Mouse (Mus musculus): ENCODE results near the gene Ttll8. TPM values are rescaled to one million over a fixed set of nuclear protein-coding genes. Genes with fewer than 3 reads are reported as not detected.

Gene Ttll8
- total RNA-seq, 2 experiments from 2014 or later, result not detected

GRCm38 (mm10) chr15:88932667-88933066, 21.6 kb downstream of the Ttll8 start:
- DNase-seq, result no peak
- intact Hi-C loops (cut with DNase I), result no loop called here

GRCm38 (mm10) chr15:88921992-88922310, 32.3 kb downstream of the Ttll8 start:
- DNase-seq, result no peak
- intact Hi-C loops (cut with DNase I), result loop anchor here (1.0 to 2.0 kb wide), 2 partner anchors 45 to 94 kb away; no protein-coding TSS in a partner anchor

- intact Hi-C loops (cut with DNase I), result loop anchor here (1.0 to 2.0 kb wide), 2 partner anchors 45 to 93 kb away; no protein-coding TSS in a partner anchor
- DNase-seq, result peak in 1 of 2 experiments; percentile 55
Observed at GRCm38 (mm10) chr15:88921131-88921991, 32.9 kb downstream of the Ttll8 start.

GRCm38 (mm10) chr15:88920065-88920464, 34.2 kb downstream of the Ttll8 start:
- DNase-seq, result no peak
- intact Hi-C loops (cut with DNase I), result loop anchor here (2.0 kb wide), 1 partner anchor 43 kb away; no protein-coding TSS in a partner anchor

- intact Hi-C loops (cut with DNase I), result no loop called here
- no peak for DNase-seq
Observed at GRCm38 (mm10) chr15:88919328-88919727, 34.9 kb downstream of the Ttll8 start.

GRCm38 (mm10) chr15:88917126-88917525, 37.1 kb downstream of the Ttll8 start:
- DNase-seq, result no peak
- intact Hi-C loops (cut with DNase I), result no loop called here

GRCm38 (mm10) chr15:88916366-88916765, 37.9 kb downstream of the Ttll8 start:
- intact Hi-C loops (cut with DNase I), result no loop called here
- DNase-seq, result no peak

GRCm38 (mm10) chr15:88915046-88915445, 39.2 kb downstream of the Ttll8 start:
- DNase-seq, result no peak
- intact Hi-C loops (cut with DNase I), result no loop called here

- intact Hi-C loops (cut with DNase I), result no loop called here
- no peak for DNase-seq
Observed at GRCm38 (mm10) chr15:88906347-88906746, 47.9 kb downstream of the Ttll8 start.

- no peak for DNase-seq
- intact Hi-C loops (cut with DNase I), result no loop called here
Observed at GRCm38 (mm10) chr15:88904056-88904811, 50.0 kb downstream of the Ttll8 start.

- intact Hi-C loops (cut with DNase I), result no loop called here
- no peak for DNase-seq
Observed at GRCm38 (mm10) chr15:88903086-88903485, 51.1 kb downstream of the Ttll8 start.

- DNase-seq, result no peak
Observed at GRCm38 (mm10) chr15:88902200-88902875, 51.9 kb downstream of the Ttll8 start.

GRCm38 (mm10) chr15:88896341-88896980, 57.8 kb downstream of the Ttll8 start:
- intact Hi-C loops (cut with DNase I), result no loop called here
- DNase-seq, result no peak

More at GRCm38 (mm10) chr15:88902200-88902875, 51.9 kb downstream of the Ttll8 start:
- intact Hi-C loops (cut with DNase I), result no loop called here

GRCm38 (mm10) chr15:88895891-88896290, 58.3 kb downstream of the Ttll8 start:
- intact Hi-C loops (cut with DNase I), result no loop called here

GRCm38 (mm10) chr15:88895119-88895518, 59.1 kb downstream of the Ttll8 start:
- no peak for DNase-seq
- intact Hi-C loops (cut with DNase I), result no loop called here

More at GRCm38 (mm10) chr15:88895891-88896290, 58.3 kb downstream of the Ttll8 start:
- no peak for DNase-seq

GRCm38 (mm10) chr15:88892876-88893275, 61.3 kb downstream of the Ttll8 start:
- intact Hi-C loops (cut with DNase I), result no loop called here

GRCm38 (mm10) chr15:88892252-88892651, 62.0 kb downstream of the Ttll8 start:
- intact Hi-C loops (cut with DNase I), result no loop called here
- no peak for DNase-seq

More at GRCm38 (mm10) chr15:88892876-88893275, 61.3 kb downstream of the Ttll8 start:
- no peak for DNase-seq

- intact Hi-C loops (cut with DNase I), result no loop called here
- no peak for DNase-seq
Observed at GRCm38 (mm10) chr15:88891676-88892040, 62.6 kb downstream of the Ttll8 start.

GRCm38 (mm10) chr15:88890751-88891675, 63.2 kb downstream of the Ttll8 start:
- DNase-seq, result peak in 1 of 2 experiments; percentile 41
- intact Hi-C loops (cut with DNase I), result no loop called here
